Mouse (Mus musculus): ENCODE data around the gene Tspan15. TPM values are rescaled to one million over a fixed set of nuclear protein-coding genes. Genes with fewer than 3 reads are reported as not detected.

Gene Tspan15
- total RNA-seq, 2 experiments from 2014 or later: 4.0 to 5.2 TPM

GRCm38 (mm10) chr10:62231395-62231732 lies 313 bp upstream of the Tspan15 start:
- DNase-seq: no peak

DNA sequence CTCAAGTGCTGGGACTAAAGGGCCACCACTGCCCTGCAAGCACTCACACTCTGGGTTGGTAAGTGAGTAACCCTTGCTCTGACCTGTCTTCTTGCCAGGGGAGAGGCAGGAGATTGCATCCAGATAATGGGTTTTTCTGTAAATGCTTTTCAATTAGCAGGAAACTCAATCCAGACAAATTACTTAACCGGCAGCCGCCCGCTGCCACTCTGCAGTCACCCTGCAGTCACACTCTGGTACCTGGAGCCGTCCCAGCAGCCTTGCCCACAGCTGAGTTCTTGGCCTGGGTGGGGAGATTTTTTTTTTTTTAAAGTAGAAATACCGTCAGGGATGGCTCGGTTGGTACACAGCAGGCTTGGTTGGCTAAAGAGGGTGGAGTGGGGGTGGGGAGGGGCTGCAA lies 2.9 kb downstream of the Tspan15 start:
- no peak for DNase-seq

DNA sequence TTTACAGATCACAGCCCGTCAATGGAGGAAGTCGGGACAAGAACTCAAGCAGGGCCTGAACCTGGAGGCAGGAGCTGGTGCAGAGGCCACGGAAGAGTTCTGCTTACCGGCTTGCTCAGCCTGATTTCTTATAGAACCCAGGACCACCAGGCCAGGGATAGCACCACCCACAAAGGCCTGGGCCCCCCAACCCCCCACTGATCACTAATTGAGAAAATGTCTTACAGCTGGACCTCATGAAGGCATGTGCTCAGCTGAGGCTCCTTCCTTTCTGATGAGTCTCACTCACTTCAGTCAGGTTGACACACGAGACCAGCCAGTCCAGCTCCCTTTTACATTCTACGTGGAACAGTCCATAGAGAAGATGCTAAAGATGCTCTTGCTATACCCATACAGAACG lies 5.2 kb downstream of the Tspan15 start:
- no peak for DNase-seq

- DNase-seq: peak; percentile 57
These were observed 6.8 kb downstream of the Tspan15 start for GRCm38 (mm10) chr10:62224231-62224630.

- no peak for DNase-seq
These were observed 8.3 kb downstream of the Tspan15 start for GRCm38 (mm10) chr10:62222777-62223176.

GRCm38 (mm10) chr10:62221647-62222046 lies 9.4 kb downstream of the Tspan15 start:
- DNase-seq: no peak

DNA sequence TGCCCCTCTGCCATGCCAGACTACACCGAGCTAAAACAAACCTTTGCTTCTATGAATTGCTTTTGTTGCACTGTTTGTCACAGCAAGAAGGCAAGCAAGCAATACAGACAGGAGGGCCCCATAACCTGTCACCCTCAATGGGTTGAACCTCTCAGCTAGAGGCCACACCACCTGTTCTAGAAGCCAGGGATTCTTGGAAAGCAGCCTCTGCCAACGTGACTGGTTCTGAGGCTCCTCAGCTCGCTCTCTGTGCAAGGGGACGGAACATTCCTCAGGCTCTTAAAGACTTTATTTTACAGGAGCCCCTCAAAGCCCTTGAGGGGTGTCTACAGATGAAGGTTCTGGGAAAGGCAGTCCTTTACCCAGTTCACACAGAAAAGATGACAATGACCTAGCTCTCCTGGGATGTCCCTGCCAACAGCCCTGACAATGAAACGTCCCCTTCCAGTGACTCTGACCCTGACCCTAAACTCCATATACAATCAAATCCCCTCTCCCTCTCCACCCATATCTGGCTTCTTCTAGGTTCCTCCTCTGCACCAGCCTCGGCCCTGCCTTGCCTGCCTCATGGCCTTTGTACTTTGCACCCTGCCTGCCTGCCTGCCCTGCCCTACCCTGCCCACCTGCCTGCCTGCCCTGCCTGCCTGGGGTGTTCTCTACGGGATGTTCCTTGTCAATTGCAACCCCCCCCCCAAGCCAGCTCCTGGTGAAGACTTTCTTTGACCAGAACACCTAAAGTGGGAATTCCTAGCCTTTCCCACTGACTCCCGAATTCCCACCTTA lies 10.1 kb downstream of the Tspan15 start:
- DNase-seq: no peak

DNA sequence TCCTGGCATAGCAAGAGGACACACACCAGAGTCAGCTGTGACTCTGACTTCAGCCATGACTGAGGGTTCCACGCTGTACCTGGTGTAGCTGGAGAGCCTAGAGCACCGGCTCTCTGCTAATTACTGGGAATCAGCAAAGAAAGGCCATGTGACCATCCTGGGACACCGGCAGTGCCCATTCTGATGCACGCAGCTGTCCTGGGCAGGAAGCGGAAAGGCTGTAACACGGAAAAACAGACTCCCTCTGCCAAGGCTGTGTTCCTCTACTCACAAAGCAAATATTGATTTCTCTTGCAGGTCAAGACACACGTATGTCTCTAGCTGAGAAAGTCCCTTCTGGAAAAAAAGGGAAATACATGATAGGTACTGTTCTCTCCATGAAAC lies 12.3 kb downstream of the Tspan15 start:
- DNase-seq: no peak

DNA sequence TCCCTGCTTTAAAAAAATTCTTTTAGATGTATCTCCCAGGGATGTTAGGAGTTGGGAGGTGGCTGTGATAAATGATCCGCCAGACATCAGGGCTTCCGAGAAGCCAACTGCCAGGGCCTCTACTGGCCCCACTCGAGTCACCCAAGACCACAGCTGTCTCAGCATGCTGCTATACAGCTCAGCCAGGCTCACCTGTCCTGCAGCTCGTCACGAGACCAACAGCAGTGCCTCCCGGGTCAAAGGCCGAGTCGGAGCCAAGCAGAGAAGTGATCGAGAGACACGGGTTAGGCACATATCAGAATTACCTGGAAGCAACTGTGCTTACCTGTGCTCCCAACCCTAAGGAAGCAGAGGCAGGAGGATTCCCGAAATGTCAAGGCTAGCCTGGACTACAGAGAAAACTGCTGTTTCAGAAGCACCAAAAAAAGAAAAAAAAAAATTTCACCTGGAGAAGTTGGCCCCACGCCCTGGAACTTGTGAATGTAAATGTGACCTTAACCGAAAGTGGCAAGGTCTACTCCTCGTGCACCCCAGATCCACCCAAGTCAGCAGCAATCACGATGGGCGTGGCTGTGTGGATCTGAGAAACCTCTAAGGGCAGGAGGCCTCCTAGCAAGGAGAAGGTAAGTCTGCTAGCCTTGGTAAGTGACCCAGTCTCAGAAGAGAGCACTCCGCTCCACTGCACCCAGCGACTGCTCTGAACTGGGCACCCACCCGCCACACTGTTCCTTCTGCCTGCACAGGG lies 12.8 kb downstream of the Tspan15 start:
- no peak for DNase-seq

DNA sequence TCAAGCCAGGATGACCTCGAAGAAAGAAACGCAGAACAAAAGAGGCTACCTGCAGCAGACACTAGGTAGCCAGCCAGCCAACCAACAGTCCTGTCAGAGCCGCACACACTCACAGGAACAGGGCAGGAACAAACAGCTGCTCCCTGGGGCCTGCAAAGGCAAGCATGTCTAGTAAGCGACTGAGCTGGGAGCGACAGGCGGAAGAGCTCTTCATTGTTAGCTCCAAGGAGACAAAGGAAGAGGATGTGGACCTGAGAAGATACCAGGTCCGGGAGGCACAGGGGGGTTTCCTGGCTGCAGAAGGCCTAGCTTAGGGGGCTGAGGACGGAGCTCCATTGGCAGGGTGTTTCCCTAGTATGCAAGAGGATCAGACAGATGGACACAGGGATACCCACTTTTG lies 13.9 kb downstream of the Tspan15 start:
- no peak for DNase-seq

- DNase-seq: no peak
These were observed 14.5 kb downstream of the Tspan15 start for GRCm38 (mm10) chr10:62216595-62216994.

- no peak for DNase-seq
These were observed 15.4 kb downstream of the Tspan15 start for GRCm38 (mm10) chr10:62215633-62216032.

DNA sequence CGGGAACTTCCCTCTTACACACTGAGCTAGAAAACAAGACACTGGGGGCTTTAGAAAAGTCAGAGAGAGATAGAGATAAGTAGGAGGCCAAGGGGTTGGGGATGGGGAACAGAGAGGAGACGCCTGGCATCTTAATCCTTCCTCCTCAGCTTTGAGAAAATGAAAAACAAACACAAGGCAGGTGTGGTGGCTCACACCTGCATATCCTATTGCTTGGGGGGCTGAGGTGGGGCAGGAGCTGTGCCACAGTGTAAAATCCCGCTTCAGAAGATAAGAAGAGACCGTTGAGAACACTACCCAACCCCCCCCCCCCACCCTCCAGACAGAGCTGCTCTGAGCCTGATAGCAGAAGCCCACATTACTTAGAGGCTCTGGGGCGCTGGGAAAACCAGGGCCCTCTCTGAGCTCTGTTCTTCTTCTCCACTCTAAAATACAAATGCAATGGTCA lies 15.9 kb downstream of the Tspan15 start:
- no peak for DNase-seq

- no peak for DNase-seq
These were observed 19.7 kb downstream of the Tspan15 start for GRCm38 (mm10) chr10:62211310-62211709.

GRCm38 (mm10) chr10:62208241-62208896 lies 22.7 kb downstream of the Tspan15 start:
- no peak for DNase-seq

DNA sequence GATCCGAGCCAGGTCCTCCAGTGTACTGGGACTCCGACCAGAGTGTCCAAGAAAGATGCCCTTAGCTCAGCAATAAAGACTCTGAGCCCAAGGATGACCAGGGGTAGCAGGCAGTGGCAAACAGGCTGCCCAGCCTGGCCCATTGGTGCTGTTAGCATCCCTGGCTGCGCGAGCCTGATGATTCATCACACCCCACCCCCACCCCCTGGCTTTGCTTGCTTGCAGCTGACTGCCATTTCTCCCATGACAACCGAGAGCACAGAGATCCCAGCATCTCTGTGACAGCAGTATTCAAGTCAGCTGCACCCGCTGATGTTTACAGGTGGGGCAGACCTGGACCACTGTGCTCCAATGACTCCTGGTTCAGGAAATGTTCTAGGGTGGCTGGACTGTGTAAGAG lies 28.5 kb downstream of the Tspan15 start:
- DNase-seq: peak; percentile 49

- DNase-seq: no peak
These were observed 32.2 kb downstream of the Tspan15 start for GRCm38 (mm10) chr10:62198891-62199290.

DNA sequence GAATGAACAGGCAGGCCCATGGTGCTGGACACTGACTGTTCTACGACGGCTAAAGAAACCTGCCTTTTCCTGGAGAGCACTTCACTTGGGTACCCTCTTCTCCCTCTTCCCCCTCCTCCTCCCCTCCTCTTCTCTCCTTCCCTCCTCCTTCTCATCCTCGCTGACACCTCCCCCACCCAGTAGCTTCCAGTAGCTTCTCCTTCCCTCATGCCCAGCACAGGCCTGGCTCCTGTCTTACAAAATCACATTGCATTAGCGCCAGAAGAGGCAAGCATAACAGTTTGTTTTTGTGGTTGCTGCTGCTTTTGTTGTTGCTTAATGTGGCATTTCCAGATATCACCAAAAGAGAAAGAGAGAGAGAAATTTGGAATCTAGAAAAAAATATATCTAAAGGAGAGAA lies 33.6 kb downstream of the Tspan15 start:
- DNase-seq: no peak

GRCm38 (mm10) chr10:62195376-62195775 lies 35.7 kb downstream of the Tspan15 start:
- no peak for DNase-seq

GRCm38 (mm10) chr10:62194946-62195345 lies 36.1 kb downstream of the Tspan15 start:
- no peak for DNase-seq

DNA sequence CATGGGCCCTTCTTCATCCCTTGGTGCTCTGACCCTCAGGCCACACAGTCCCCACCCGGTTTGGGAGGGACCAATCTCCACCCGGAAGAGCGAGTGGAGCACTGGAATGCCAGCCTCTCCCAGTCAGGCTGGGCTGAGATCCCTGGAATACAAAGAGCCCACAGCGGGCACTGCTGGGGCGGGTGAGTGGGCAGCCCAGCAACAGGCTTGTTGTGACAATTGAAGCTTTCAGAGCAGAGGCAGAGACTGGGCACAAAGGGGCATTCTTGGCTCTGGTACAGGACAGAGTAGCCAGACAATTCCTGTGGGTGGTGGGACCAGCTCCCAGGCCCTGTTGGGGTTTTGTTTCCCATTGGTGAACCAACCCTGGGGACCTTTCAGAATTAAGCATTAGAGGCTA lies 36.6 kb downstream of the Tspan15 start:
- DNase-seq: no peak

- DNase-seq: no peak
These were observed 37.0 kb downstream of the Tspan15 start for GRCm38 (mm10) chr10:62194043-62194442.

DNA sequence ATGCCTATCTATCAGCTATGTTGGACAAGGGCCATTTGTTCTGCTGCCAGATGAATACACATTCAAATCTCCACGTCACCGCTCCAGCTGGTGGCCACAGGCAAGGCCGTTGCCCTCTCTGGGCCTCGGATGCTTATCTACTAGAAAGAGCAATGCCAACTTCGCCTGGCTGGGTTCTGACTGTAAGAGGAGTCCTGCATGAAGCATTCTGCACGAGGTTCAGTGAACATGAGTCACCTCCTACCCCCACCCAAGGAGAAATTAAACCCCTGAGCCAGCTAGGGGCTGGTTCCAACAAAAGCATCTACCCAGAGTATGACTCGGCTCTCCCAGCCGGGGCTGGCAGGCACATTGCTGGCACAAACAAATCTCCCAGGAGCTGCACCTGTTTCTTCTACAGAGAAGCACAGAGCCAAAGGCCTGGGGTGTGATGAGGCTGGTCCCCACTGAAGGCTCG lies 38.3 kb downstream of the Tspan15 start:
- peak; percentile 90 for DNase-seq
